Mouse (Mus musculus) yolk sac, embryonic 10.5 days (tissue): Measurements from ENCODE around the gene H2al1j.
"Not testable (repeated sequence)": the region's sequence is repeated elsewhere in the genome, so short reads cannot be mapped to it uniquely, and the experiment has no call there.

Experiments
- DNase-seq: peaks from one replicate; pipeline ENCODE4 v3.0.0-alpha.2; 2017; ENCODE audit warnings: low spot score

H2al1j gene

GRCm38 (mm10) chrX:11327522-11327921, at the start of gene H2al1j:
TSS of gene H2al1j (plus strand) at chrX:11327822.
- not testable (repeated sequence) for DNase-seq

- no peak for DNase-seq
These were observed 46.9 kb upstream of the H2al1j start for GRCm38 (mm10) chrX:11280741-11281140.

GRCm38 (mm10) chrX:11288306-11288882, 39.2 kb upstream of the H2al1j start:
- DNase-seq: no peak

- DNase-seq: no peak
These were observed 38.4 kb upstream of the H2al1j start for GRCm38 (mm10) chrX:11289244-11289643.

GRCm38 (mm10) chrX:11298957-11299356, 28.7 kb upstream of the H2al1j start, which contains the start of gene H2al1a:
TSS of gene H2al1a (plus strand) at chrX:11299257.
- DNase-seq: not testable (repeated sequence)

- not testable (repeated sequence) for DNase-seq
These were observed 25.5 kb upstream of the H2al1j start, which contains the start of gene H2al1b for GRCm38 (mm10) chrX:11302132-11302531. TSS of gene H2al1b (plus strand) at chrX:11302432.

GRCm38 (mm10) chrX:11305355-11305754, 22.3 kb upstream of the H2al1j start, which contains the start of gene H2al1c:
TSS of gene H2al1c (plus strand) at chrX:11305655.
- DNase-seq: not testable (repeated sequence)

- DNase-seq: not testable (repeated sequence)
These were observed 19.1 kb upstream of the H2al1j start, which contains the start of gene H2al1d for GRCm38 (mm10) chrX:11308524-11308923. TSS of gene H2al1d (plus strand) at chrX:11308824.

- not testable (repeated sequence) for DNase-seq
These were observed 16.0 kb upstream of the H2al1j start, which contains the start of gene H2al1e for GRCm38 (mm10) chrX:11311634-11312033. TSS of gene H2al1e (plus strand) at chrX:11311934.

- not testable (repeated sequence) for DNase-seq
These were observed 12.8 kb upstream of the H2al1j start, which contains the start of gene H2al1f for GRCm38 (mm10) chrX:11314858-11315257. TSS of gene H2al1f (plus strand) at chrX:11315158.

GRCm38 (mm10) chrX:11317956-11318355, 9.7 kb upstream of the H2al1j start, which contains the start of gene H2al1g:
TSS of gene H2al1g (plus strand) at chrX:11318256.
- not testable (repeated sequence) for DNase-seq

- DNase-seq: not testable (repeated sequence)
These were observed 6.4 kb upstream of the H2al1j start, which contains the start of gene H2al1h for GRCm38 (mm10) chrX:11321192-11321591. TSS of gene H2al1h (plus strand) at chrX:11321492.

- not testable (repeated sequence) for DNase-seq
These were observed 3.3 kb upstream of the H2al1j start, which contains the start of gene H2al1i for GRCm38 (mm10) chrX:11324359-11324758. TSS of gene H2al1i (plus strand) at chrX:11324659.

- no peak for DNase-seq
These were observed 18.1 kb downstream of the H2al1j start for GRCm38 (mm10) chrX:11345762-11346161.

GRCm38 (mm10) chrX:11346756-11347155, 19.1 kb downstream of the H2al1j start:
- DNase-seq: no peak

- DNase-seq: no peak
These were observed 33.2 kb downstream of the H2al1j start for GRCm38 (mm10) chrX:11360823-11361222.

- DNase-seq: no peak
These were observed 33.6 kb downstream of the H2al1j start for GRCm38 (mm10) chrX:11361261-11361660.

- DNase-seq: no peak
These were observed 36.3 kb downstream of the H2al1j start for GRCm38 (mm10) chrX:11363890-11364289.

GRCm38 (mm10) chrX:11365151-11365550, 37.5 kb downstream of the H2al1j start:
- DNase-seq: no peak
